Mouse (Mus musculus) CH12.LX (cell line): ENCODE results near the gene Fam240b.

Source experiments
- CTCF ChIP-seq, 2 experiments: IDR thresholded peaks in 1 of 2; conservative IDR thresholded peaks in 1 of 2; 2 replicates each; pipeline ENCODE4 v1.5.1; 2011 to 2012; ENCODE audit warnings: low read depth in 2 of 2, low read length in 2 of 2, improper control_type of control experiment in 1 of 2, inconsistent platforms in 1 of 2, mild to moderate bottlenecking in 1 of 2, moderate library complexity in 1 of 2
- IRF4 ChIP-seq: IDR thresholded peaks from 2 replicates; pipeline ENCODE4 v1.6.1; 2014; ENCODE audit warnings: low read depth, mild to moderate bottlenecking, inconsistent platforms, low read length, improper control_type of control experiment
- MAZ ChIP-seq: IDR thresholded peaks from 2 replicates; pipeline ENCODE4 v1.6.1; 2012; ENCODE audit warnings: low read depth, mild to moderate bottlenecking, inconsistent platforms, low read length, improper control_type of control experiment, moderate library complexity
- POLR2A ChIP-seq: IDR thresholded peaks from 2 replicates; pipeline ENCODE4 v1.6.1; 2011; ENCODE audit warnings: low read depth, mild to moderate bottlenecking, improper control_type of control experiment, low read length
- POLR2AphosphoS2 ChIP-seq: IDR thresholded peaks from 2 replicates; pipeline ENCODE4 v1.6.1; 2011; ENCODE audit warnings: low read depth, low read length, improper control_type of control experiment
- SIN3A ChIP-seq: IDR thresholded peaks from 2 replicates; pipeline ENCODE4 v1.6.1; 2012; ENCODE audit warnings: low read length, improper control_type of control experiment, inconsistent platforms
- TCF12 ChIP-seq: IDR thresholded peaks from 2 replicates; pipeline ENCODE4 v1.6.1; 2014; ENCODE audit warnings: low read depth, mild to moderate bottlenecking, inconsistent platforms, low read length, improper control_type of control experiment
- UBTF ChIP-seq: IDR thresholded peaks from 2 replicates; pipeline ENCODE4 v1.6.1; 2012; ENCODE audit warnings: low read depth, mild to moderate bottlenecking, inconsistent platforms, low read length, improper control_type of control experiment, moderate library complexity
- ZNF384 ChIP-seq: IDR thresholded peaks from 2 replicates; pipeline ENCODE4 v1.6.1; 2012; ENCODE audit warnings: low read depth, low read length, improper control_type of control experiment, inconsistent platforms

GRCm38 (mm10) chr13:64526515-64527285 is 29.1 kb upstream of the Fam240b start:
- no peak for TF ChIP-seq UBTF
- TF ChIP-seq POLR2AphosphoS2, result no peak
- no peak for TF ChIP-seq CTCF (conservative IDR thresholded peaks at IDR 0.05 in 1 of 2, IDR thresholded peaks at IDR 0.05 in 1 of 2; ENCODE audit: low read depth in 2 of 2, low read length in 2 of 2)
- TF ChIP-seq TCF12, result no peak
- TF ChIP-seq POLR2A, result no peak
- TF ChIP-seq ZNF384, result no peak
- TF ChIP-seq IRF4, result no peak
- no peak for TF ChIP-seq MAZ
- TF ChIP-seq SIN3A, result no peak
